28 mouse cellular contexts compared by ENCODE assay signal in the genomic region with DNA sequence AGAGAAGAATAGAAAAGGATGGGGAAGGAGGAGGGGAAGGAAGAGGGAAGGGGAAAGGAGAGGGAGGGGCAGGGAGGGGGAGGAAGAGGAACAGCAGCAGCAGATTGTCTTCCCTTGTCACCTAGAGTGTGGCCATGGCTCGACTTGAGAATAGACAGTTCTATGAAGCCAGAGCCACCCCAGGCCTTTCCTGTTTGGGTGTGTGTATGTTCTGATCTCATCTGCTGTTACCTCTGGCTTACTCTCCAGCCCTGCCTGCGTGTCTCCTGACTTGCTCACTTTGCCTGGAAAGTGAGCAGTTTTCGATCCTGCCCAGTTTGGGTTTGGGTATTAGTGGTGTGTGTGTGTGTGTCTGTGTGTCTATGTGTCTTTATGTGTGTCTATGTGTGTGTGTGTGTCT. TPM values are rescaled to one million over a fixed set of nuclear protein-coding genes. Genes with fewer than 3 reads are reported as not detected.
DNase-seq lines count a peak whose midpoint lies in the region; ATAC-seq lines count a peak whose summit lies in the region.
"Had no signal": no experiment of that assay in that cellular context is flagged by ENCODE, and none has a peak within 500 bp of the region (broad histone marks: within the 10 kb centered on the region; RNA-seq: fewer than 3 reads in every experiment).

No protein-coding gene starts in this region.

- no peak overlapping the region for H3K27ac ChIP-seq in kidney, embryonic 16.5 days (ENCODE audit: low read length)
- H3K27ac ChIP-seq: embryonic facial prominence, embryonic 10.5 days; embryonic facial prominence, embryonic 15.5 days; forebrain, embryonic 12.5 days; hindbrain, embryonic 14.5 days; liver, embryonic 12.5 days; neural tube, embryonic 13.5 days had no signal

- no peak for ATAC-seq in kidney, embryonic 16.5 days (ENCODE audit: low FRiP score, low TSS enrichment)
- ATAC-seq: forebrain, postnatal 0 days; intestine, postnatal 0 days; liver, embryonic 12.5 days; liver, postnatal 0 days; midbrain, embryonic 16.5 days had no signal

- peak; percentile 89 for DNase-seq in heart, adult 11 months
- no peak for DNase-seq in heart, postnatal 10 days
- DNase-seq in kidney, postnatal 10 days = peak; percentile 37
- DNase-seq in lung, postnatal 36 days = peak; percentile 12
- DNase-seq in lung, postnatal 25 days (ENCODE audit: low spot score) = no peak
- no peak for DNase-seq in left cerebral cortex, postnatal 14 days (ENCODE audit: low spot score in 2 of 2)
- DNase-seq: adrenal gland, adult 8-10 months; cerebellum, adult 8-10 months; cerebellum, postnatal 25 days; forebrain, postnatal 0 days; gastrocnemius, postnatal 14 days; heart, postnatal 36 days; kidney, adult 9 months; left cerebral cortex, postnatal 4 days; liver, postnatal 0 days; right cerebral cortex, postnatal 4 days had no signal

- H3K4me2 ChIP-seq in kidney, embryonic 16.5 days (replicated peaks; ENCODE audit: low read depth, low read length) = no peak overlapping the region
- H3K4me2 ChIP-seq: embryonic facial prominence, embryonic 15.5 days; forebrain, embryonic 12.5 days; heart, embryonic 13.5 days; hindbrain, embryonic 14.5 days; liver, embryonic 12.5 days; midbrain, embryonic 11.5 days; neural tube, embryonic 13.5 days had no signal

- H3K36me3 ChIP-seq in kidney, embryonic 16.5 days (ENCODE audit: insufficient read depth, low read length) = no peaks in the 10 kb centered on the region
- H3K36me3 ChIP-seq: embryonic facial prominence, embryonic 10.5 days; embryonic facial prominence, embryonic 15.5 days; forebrain, embryonic 12.5 days; G1E; heart, embryonic 13.5 days; liver, embryonic 12.5 days; neural tube, embryonic 13.5 days had no signal

- no peaks in the 10 kb centered on the region for H3K9me3 ChIP-seq in kidney, embryonic 16.5 days (ENCODE audit: low read length)
- H3K9me3 ChIP-seq: embryonic facial prominence, embryonic 10.5 days; embryonic facial prominence, embryonic 15.5 days; forebrain, embryonic 12.5 days; G1E; heart, embryonic 13.5 days; liver, embryonic 12.5 days; neural tube, embryonic 13.5 days had no signal

- H3K9ac ChIP-seq in kidney, embryonic 16.5 days (replicated peaks; ENCODE audit: low read length) = no peak overlapping the region
- H3K9ac ChIP-seq: embryonic facial prominence, embryonic 15.5 days; forebrain, embryonic 12.5 days; forebrain, postnatal 0 days; heart, embryonic 13.5 days; hindbrain, embryonic 14.5 days; liver, embryonic 12.5 days; liver, postnatal 0 days; neural tube, embryonic 13.5 days had no signal

- intact Hi-C loops in heart, postnatal 10 days (cut with DNase I) = loop anchor here (2.0 to 5.0 kb wide), 3 partner anchors 20 to 131 kb away; a partner anchor contains a TSS
- intact Hi-C loops in left cerebral cortex, postnatal 14 days (cut with DNase I) = no loop called here

- WGBS in kidney, embryonic 16.5 days = 57% methylated on average over 3 of the region's 3 CpGs

- no peaks in the 10 kb centered on the region for H3K27me3 ChIP-seq in kidney, embryonic 16.5 days (ENCODE audit: insufficient read depth, low read length)
- H3K27me3 ChIP-seq: embryonic facial prominence, embryonic 15.5 days; forebrain, embryonic 12.5 days; heart, embryonic 13.5 days; liver, embryonic 12.5 days; neural tube, embryonic 13.5 days had no signal

- no peak overlapping the region for H3K4me3 ChIP-seq in kidney, embryonic 16.5 days (ENCODE audit: low read length)
- H3K4me3 ChIP-seq: embryonic facial prominence, embryonic 10.5 days; embryonic facial prominence, embryonic 15.5 days; forebrain, embryonic 12.5 days; heart, embryonic 13.5 days; liver, embryonic 12.5 days; neural tube, embryonic 13.5 days had no signal

- peaks cover 12% of the 10 kb centered on the region for H3K4me1 ChIP-seq in kidney, embryonic 16.5 days (ENCODE audit: insufficient read depth, low read length)
- H3K4me1 ChIP-seq: embryonic facial prominence, embryonic 15.5 days; forebrain, embryonic 12.5 days; liver, embryonic 12.5 days; neural tube, embryonic 13.5 days had no signal

RNA-seq across cellular contexts. Expression of a gene that starts 23.0 kb away (rescaled TPM):
- 10 to 100 TPM; 23.3 to 23.4 TPM for total RNA-seq in heart, postnatal 10 days (2021)
- polyA plus RNA-seq in kidney, embryonic 16.5 days (2015; fragmentation: Nextera tagmentation; extraction: Ambion mirVana) = 14.4 and 17.7 TPM in 2 replicates
- 10 to 100 TPM; 14.3 to 16.5 TPM for total RNA-seq in left cerebral cortex, postnatal 14 days (2021)

Comparison
In these comparisons a context has a peak if more than half of its experiments do, and no peak if none do; other contexts are left out.
1. DNase-seq: peak in heart, adult 11 months (single experiment), kidney, postnatal 10 days (single experiment) and lung, postnatal 36 days (single experiment); none in heart, postnatal 10 days (0 of 2), lung, postnatal 25 days (single experiment) and left cerebral cortex, postnatal 14 days (0 of 2).